Mouse (Mus musculus) layer of hippocampus, postnatal 25 days (tissue): ENCODE measurements around the gene Gm28035. TPM values are rescaled to one million over a fixed set of nuclear protein-coding genes. Genes with fewer than 3 reads are reported as not detected.

ENCODE experiments used
- DNase-seq, 2 experiments: peaks; one replicate each; pipeline ENCODE4 v3.0.0; 2022; ENCODE audit warnings: mixed read lengths in 2 of 2, low spot score in 1 of 2; ENCODE audit errors: extremely low spot score in 1 of 2
- total RNA-seq, 2 experiments: library from RNA; stranded (reverse); gene quantifications; 2 replicates each; pipeline ENCODE4 v1.2.3; 2021

Gm28035 gene
- total RNA-seq, 2 experiments from 2014 or later: 6.1 to 7.4 TPM

DNA sequence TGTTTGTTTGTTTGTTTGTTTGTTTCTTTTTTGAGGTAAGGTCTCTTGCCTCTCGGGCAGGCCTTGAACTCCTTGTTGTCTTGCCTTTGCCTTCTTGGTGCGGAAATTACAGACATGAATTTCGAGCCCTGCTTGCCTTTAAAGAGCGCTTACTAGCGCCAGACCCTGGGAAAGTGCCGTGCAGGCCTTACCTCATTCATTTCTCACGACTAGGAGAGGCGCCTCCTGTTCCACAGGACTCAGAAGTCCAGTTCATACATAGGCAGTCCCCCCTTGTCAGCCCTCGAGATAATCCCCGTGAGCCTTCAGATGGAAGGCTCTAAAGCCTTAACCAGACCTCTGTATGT is 46.6 kb downstream of the Gm28035 start:
- DNase-seq: no peak

DNA sequence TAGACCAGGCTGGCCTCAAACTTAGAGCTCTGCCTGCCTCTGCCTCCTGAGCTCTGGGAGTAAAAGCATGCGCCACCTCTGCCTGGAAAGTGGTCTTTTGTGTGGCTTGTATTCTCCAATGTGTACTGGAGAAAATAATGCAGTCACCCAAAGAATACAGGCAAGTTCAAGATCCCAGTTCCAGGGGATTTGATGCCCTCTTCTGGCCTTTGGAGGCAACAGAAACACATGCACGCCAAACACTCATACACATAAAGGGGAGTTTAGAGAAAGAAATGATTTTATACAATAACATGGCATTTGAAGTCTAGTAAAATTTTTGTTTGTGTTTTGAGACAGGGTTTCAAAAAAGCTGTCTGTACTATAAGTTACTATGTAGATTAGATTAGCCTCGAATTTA is 59.2 kb downstream of the Gm28035 start:
- no peak for DNase-seq

DNA sequence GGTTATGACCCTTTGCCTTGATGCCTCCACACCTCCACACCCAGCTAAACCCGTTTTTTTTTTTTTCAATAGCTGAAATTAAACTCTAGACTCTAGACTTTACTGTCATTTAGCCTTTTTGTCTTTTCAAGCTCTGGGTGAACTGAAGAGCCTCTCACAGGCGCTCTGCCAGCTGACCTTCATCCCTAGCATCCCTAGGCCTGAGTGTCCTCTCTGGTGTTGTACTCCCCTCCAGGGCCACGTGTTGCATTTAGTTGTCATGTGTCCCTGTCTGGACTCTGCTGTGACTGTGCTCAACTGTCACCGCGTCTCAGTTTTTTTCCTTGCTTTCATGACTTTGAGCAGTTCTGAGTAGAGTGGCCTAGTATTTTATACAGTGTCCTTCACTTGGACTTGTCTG is 59.6 kb downstream of the Gm28035 start:
- no peak for DNase-seq

DNA sequence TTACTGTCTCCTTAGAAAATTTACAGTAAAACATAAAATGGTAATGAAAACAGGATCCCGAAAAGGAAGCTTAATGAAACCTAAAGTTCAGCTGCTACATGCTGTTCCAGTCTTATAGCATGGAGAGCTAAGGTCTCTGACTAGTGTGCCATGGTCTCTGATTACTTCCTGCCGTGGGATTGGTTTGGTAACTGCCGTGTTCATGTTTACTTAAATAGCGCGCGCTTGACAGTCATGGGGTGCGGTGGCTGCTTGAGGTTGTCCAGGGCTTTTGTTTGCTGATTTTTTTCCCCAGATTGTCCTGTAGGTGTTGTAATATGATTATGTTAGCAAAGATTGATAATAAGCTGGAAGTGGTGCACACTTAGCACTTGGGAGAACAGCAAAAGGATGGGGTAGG is 65.7 kb downstream of the Gm28035 start:
- DNase-seq: no peak

DNA sequence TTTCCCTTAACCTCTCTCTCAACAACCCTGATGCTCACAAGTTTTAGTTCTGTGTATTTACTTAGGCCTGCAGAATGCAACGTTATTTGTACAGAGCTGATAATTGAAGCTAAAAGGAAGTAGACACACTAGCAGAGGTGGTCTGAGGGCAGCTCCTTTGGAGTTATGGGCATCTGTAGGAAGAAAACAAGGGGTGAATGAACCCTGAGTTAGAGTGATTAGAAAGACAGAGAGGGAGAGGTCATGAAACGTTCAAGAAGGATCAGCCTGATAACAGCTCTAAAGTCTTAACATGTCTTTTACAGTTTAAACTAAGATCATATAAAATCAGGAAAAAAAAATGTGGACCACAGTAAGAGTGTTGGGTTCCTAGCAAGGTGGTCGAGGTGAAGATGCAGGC is 69.0 kb downstream of the Gm28035 start:
- no peak for DNase-seq

DNA sequence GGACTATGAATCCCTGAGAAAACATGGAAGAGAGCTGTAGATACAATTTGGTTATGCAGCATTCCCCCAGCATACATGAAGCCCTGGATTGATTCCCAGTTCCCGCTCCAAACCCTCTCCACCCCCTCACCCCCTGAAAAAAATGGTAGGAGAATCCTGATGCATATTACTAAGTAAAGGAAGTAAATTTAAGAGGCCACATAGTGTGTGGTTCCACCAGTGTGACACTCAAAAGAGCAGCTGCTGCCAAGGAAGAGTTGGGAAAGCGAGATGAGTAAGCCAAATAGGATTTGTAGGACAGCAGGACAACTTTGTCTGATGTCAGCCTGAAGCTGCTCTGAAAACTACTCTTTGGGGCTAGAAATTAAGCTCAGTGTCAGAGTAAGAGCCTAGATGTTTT is 71.1 kb downstream of the Gm28035 start:
- no peak for DNase-seq

DNA sequence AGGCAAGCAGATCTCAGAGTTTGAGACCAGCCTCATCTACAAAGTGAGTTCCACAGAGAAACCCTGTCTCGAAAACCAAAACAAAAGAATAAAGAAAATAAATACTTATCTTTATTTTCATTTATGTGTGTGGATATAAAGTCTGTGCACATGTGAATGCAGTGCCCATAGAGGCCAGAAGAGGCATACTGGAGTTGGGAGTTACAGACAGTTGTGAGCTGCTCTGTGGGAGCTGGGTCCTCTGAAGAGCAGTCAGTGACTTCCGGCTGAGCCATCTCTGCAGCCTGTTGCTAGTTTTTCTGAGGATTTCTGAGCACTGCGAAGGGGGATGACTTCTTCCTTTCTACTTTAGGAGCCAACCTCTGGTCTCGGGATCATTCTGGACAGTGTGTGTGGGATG is 75.8 kb downstream of the Gm28035 start:
- no peak for DNase-seq

DNA sequence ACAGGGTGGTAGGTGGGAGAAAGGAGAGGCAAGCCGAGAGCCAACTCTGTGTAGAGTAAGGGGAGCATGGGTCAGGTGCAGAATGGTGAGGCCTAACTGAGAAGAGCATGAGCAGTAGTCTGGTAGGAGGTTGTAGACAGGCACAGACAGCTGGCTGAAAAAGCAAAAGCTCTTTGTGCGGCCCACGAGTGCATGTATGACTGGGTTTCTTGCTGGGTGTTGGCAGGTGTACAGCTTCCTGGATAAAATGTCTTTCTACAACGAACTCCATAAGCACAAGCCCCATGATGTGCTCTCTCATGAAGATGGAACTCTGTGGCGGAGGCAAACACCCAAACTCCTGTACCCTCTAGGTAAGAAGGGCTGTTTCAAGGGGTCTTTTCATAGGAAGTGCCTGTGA is 76.6 kb downstream of the Gm28035 start:
- DNase-seq: no peak

DNA sequence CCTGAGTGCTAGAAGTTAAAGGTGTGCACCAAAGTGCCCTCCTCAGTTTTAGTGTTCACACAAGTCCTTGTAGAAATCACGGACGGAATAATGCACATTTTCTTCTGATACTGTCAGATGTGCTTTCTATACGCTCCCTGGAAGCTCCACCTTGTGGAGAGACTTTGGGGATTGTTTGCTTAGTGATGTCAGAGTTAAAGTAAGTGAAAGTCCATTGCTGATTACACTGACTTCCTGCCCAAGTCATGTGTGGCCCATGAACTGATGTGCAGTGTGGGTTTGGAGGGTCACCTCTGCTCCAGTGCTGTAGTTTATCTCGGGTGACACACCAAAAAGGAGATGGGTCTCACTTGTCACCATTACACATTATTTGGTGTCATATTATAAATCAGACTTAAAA is 78.9 kb downstream of the Gm28035 start:
- no peak for DNase-seq

DNA sequence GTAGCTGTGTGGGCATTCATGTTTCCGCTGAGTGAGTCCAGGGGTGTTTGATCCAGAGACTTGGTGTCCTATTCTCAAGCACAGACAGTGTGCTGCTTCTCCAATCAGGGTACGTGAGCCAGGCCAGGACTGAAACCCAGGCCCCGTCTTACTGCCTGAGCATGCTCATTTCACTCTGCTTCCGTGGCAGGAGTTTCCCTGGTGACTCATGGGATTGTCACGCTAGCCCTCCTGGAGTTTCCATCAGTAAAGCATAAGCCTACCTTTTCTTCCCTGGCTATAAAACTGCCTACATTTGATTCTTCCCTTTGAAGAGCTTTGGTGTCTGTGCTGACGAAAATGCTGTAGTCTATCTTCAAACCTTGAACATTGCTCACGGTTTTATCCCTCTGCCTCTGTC is 82.7 kb downstream of the Gm28035 start:
- DNase-seq: no peak

DNA sequence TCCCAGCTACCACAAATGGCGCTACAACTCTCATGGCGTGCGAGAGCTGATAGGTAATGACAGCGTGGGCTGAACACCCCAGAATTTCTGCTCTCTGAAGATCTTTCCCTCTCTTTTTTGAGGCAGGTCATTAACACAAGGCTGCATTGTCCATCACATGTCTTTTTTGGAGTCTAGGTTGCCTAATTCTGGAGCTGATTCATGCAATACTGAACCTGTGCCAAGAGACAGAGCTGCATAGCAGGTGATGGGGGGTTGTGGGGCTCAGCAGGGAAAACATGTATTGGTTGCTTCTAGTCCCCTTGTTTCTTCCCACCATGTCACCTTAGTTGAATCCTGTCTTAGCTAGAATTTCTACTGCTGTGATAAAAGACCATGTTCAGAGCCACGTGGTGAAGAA is 84.9 kb downstream of the Gm28035 start:
- DNase-seq: no peak

DNA sequence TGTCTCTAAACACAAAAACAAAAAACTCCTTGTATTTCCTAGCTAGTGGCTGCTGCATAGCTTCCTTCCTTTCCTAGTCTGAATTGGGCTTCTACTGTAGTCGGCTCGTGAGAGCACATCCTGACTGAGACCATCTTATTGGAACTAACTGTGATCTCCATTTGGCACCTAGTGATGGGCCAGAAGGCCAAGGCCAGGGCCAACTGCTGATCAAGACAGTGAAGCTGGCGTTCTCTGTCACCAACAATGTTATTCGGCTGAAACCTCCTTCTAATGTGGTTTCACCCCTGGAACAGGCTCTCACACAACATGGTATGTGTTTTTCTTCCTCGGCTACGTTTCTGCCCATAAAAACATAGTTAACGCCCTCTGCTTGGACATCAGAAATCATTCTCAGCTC is 86.9 kb downstream of the Gm28035 start:
- no peak for DNase-seq

DNA sequence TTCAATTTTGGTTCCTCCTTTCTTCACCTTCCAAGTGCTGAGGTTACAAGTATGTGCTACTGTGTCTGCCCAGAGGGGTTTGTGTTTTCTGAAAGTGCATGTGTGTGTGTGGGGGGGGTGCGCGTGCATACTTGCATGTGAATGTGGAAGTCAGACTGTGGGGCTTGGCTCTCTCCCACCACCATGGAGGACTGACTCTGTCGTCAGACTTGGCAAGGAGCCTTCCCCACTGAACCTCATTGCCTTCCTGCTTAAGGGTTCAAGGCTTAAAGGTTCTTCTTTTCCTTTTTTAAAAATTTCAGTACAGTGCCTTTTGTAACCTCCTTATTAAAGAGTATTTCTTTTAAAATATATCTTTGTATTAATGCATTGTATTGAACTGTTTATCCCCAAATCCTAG is 88.4 kb downstream of the Gm28035 start:
- DNase-seq: no peak

Other genes with a start within 250 kb of the Gm28035 start
- 10 to 100 TPM; 32.5 to 33.0 TPM for gene Wdr34, start 191.7 kb upstream of the Gm28035 start, total RNA-seq
- gene Set, start 183.2 kb upstream of the Gm28035 start, total RNA-seq: 100 to 1,000 TPM; 187 to 188 TPM
- gene Pkn3, start 162.9 kb upstream of the Gm28035 start, total RNA-seq: 1 to 10 TPM; 1.2 to 1.9 TPM
- gene Zdhhc12, start 146.9 kb upstream of the Gm28035 start, total RNA-seq: 10 to 100 TPM in 1 of 2 experiments, 1 to 10 TPM in 1; 9.9 to 11.4 TPM
- gene Zer1, start 116.0 kb upstream of the Gm28035 start, total RNA-seq: 100 to 1,000 TPM; 191 to 213 TPM
- gene Tbc1d13, start 106.8 kb upstream of the Gm28035 start, total RNA-seq: 10 to 100 TPM; 59.0 to 61.6 TPM
- 10 to 100 TPM; 22.7 to 25.0 TPM for gene Endog, start 69.1 kb upstream of the Gm28035 start, total RNA-seq
- gene Spout1, start 62.1 kb upstream of the Gm28035 start, total RNA-seq: 10 to 100 TPM; 35.1 to 35.4 TPM
- 10 to 100 TPM; 17.1 to 18.4 TPM for gene Kyat1, start 34.7 kb upstream of the Gm28035 start, total RNA-seq
- gene Lrrc8a, start 2.9 kb upstream of the Gm28035 start, total RNA-seq: 10 to 100 TPM; 57.1 to 60.7 TPM
- 10 to 100 TPM; 18.6 to 24.8 TPM for gene Phyhd1, start 25.6 kb downstream of the Gm28035 start, total RNA-seq
- gene Gm28038, start 40.5 kb downstream of the Gm28035 start, total RNA-seq: not detected
- 10 to 100 TPM; 24.3 to 25.7 TPM for gene Dolk, start 45.8 kb downstream of the Gm28035 start, total RNA-seq
- 10 to 100 TPM; 18.7 to 22.0 TPM for gene Nup188, start 45.8 kb downstream of the Gm28035 start, total RNA-seq
- gene Sh3glb2, start 118.8 kb downstream of the Gm28035 start, total RNA-seq: 100 to 1,000 TPM; 249 to 278 TPM
- gene Miga2, start 123.7 kb downstream of the Gm28035 start, total RNA-seq: 100 to 1,000 TPM; 102 to 110 TPM
- 10 to 100 TPM; 25.1 to 27.5 TPM for gene Dolpp1, start 151.7 kb downstream of the Gm28035 start, total RNA-seq
- gene Crat, start 175.2 kb downstream of the Gm28035 start, total RNA-seq: 10 to 100 TPM; 49.6 to 51.1 TPM
- gene Ptpa, start 175.5 kb downstream of the Gm28035 start, total RNA-seq: 100 to 1,000 TPM; 163 to 169 TPM
- gene Ier5l, start 233.7 kb downstream of the Gm28035 start, total RNA-seq: 10 to 100 TPM; 12.8 to 13.1 TPM